Mouse (Mus musculus) G1E (cell line): ENCODE results near the gene Arhgap19.

Experiments used
- CTCF ChIP-seq: IDR thresholded peaks from 2 replicates; pipeline ENCODE4 v1.5.1; 2012; ENCODE audit warnings: low read depth, low read length, inconsistent platforms, mixed read lengths
- GATA1 ChIP-seq: IDR thresholded peaks from 2 replicates; pipeline ENCODE4 v1.6.1; 2012; ENCODE audit warnings: borderline replicate concordance, low read length, inconsistent platforms, mixed read lengths
- GATA2 ChIP-seq: IDR thresholded peaks from 2 replicates; pipeline ENCODE4 v1.6.1; 2012; ENCODE audit warnings: low read depth, low read length, inconsistent platforms, borderline replicate concordance
- POLR2AphosphoS5 ChIP-seq: IDR thresholded peaks from 2 replicates; pipeline ENCODE4 v1.6.1; 2012; ENCODE audit warnings: low read depth, low read length, inconsistent platforms; ENCODE audit not compliant: insufficient replicate concordance
- TAL1 ChIP-seq: conservative IDR thresholded peaks from 2 replicates; pipeline ENCODE4 v1.6.1; 2012; ENCODE audit warnings: low read depth, low read length, inconsistent platforms, mixed read lengths

DNA sequence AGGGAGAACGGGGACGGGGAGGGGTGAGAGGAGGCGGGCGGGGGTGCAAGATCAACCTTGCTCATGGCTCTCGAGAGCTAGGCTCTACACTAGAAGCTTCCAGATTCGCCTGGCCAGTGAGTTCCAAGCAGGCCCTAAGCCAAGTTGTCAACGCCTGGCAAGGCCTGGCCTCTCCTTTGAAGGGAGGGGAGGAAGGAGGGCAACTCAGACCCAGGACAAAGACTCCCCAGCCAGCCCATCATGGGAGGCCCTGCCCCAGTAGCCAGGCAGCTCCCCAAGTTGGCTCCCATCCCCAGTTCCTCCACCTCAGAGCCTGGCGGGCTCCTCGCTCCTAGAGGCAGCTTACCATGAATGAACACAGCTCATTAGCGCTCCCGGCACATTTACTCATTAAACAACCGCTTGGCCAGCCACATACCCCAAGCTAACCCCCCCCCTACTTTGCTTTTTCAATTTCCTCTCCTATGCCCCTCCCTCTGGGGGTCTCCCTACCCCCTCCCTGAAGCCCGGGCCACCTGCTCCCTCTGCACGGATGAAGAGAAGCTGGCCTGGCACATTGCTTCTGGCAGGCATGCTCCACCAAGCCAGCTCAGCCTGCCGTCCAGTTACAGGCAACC, 55.8 kb downstream of the Arhgap19 start:
- no peak for TF ChIP-seq TAL1
- TF ChIP-seq CTCF: no peak
- no peak for TF ChIP-seq GATA1
- TF ChIP-seq GATA2: no peak
- no peak for TF ChIP-seq POLR2AphosphoS5
